Mouse (Mus musculus) midbrain, embryonic 14.5 days (tissue): ENCODE measurements at regions not wholly inside any gene's neighbourhood (a gene's known extent, or its start where the extent isn't known, plus 50 kb on each side); places are given as distances from the start of the nearest gene placed in this dataset.

Source experiments
- ATAC-seq: fragments of 200-750 bp; cut with Nextera tagmentation; 2 replicates; pipeline ENCODE4 v1.8.0; 2017; ENCODE audit warnings: moderate number of reproducible peaks, moderate library complexity; ENCODE audit not compliant: low FRiP score, low TSS enrichment
- DNase-seq: peaks from one replicate; pipeline ENCODE4 v3.0.0-alpha.2; 2015
- H3K27ac ChIP-seq: fragments of 300-500 bp; sonication (generic); replicated peaks from 2 replicates; pipeline ENCODE4 v1.5.1; 2014; ENCODE audit warnings: mild to moderate bottlenecking, low read depth, low read length, moderate library complexity
- H3K27me3 ChIP-seq: fragments of 300-500 bp; sonication (generic); 2 replicates; pipeline ENCODE4 v1.6.1; 2014; ENCODE audit warnings: low read length, control low read depth, mixed read lengths; ENCODE audit not compliant: control insufficient read depth, insufficient read depth
- H3K36me3 ChIP-seq: fragments of 300-500 bp; sonication (generic); 2 replicates; pipeline ENCODE4 v1.6.1; 2014; ENCODE audit warnings: low read length, control low read depth; ENCODE audit not compliant: control insufficient read depth, insufficient read depth
- H3K4me1 ChIP-seq: fragments of 300-500 bp; sonication (generic); 2 replicates; pipeline ENCODE4 v1.6.1; 2014; ENCODE audit warnings: mild to moderate bottlenecking, antibody characterized with exemption, low read length, control low read depth; ENCODE audit not compliant: control insufficient read depth, insufficient read depth
- H3K4me2 ChIP-seq: fragments of 300-500 bp; sonication (generic); 2 replicates; pipeline ENCODE4 v1.6.1; 2014; ENCODE audit warnings: mild to moderate bottlenecking, low read length, moderate library complexity
- H3K4me3 ChIP-seq: fragments of 300-500 bp; sonication (generic); replicated peaks from 2 replicates; pipeline ENCODE4 v1.5.1; 2014; ENCODE audit warnings: low read depth, low read length
- H3K9ac ChIP-seq: fragments of 300-500 bp; sonication (generic); replicated peaks from 2 replicates; pipeline ENCODE4 v1.6.1; 2014; ENCODE audit warnings: mild to moderate bottlenecking, low read length, moderate library complexity
- H3K9me3 ChIP-seq: fragments of 300-500 bp; sonication (generic); 2 replicates; pipeline ENCODE4 v1.6.1; 2016; ENCODE audit warnings: low read length, control low read depth, mixed read lengths; ENCODE audit not compliant: control insufficient read depth
- WGBS: fragments of 180-500 bp; shearing (Covaris S2); extraction: QIAGEN DNeasy Blood & Tissue Kit; methylation state at CpG from one replicate; pipeline ENCODE4 v1.1.7; 2014; 5-methylcytosine and 5-hydroxymethylcytosine counted together

DNA sequence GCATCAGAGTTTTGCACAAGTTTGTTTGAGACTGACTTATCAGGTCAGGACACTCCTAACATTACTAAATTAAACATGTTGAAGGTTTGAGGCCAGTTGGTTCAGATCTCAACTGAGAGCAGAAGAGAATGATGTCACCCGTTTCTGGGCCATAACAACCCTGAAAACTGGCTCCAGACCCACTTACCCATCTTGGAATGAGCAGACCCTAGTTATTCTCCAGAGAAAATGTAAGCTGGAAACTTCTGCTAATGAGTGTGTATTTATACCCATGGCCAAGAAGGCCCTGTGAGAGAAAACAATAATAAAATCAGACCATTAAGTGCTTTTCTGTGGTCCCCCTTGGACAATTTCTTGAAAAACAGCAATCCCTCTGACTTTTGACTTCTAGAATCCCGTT is 282.4 kb upstream of the Nfe2l3 start:
- Histone ChIP-seq H3K4me3 (no peak overlapping the region), H3K27me3 (no peaks in the 10 kb centered on the region), H3K4me1 (no peaks in the 10 kb centered on the region), H3K9me3 (no peaks in the 10 kb centered on the region), H3K9ac (no peak overlapping the region), H3K4me2 (no peak overlapping the region), H3K36me3 (no peaks in the 10 kb centered on the region), H3K27ac (no peak overlapping the region)
- DNase-seq (no peak), ATAC-seq (no peak)
- WGBS: 87% methylated on average over 2 of the region's 2 CpGs

DNA sequence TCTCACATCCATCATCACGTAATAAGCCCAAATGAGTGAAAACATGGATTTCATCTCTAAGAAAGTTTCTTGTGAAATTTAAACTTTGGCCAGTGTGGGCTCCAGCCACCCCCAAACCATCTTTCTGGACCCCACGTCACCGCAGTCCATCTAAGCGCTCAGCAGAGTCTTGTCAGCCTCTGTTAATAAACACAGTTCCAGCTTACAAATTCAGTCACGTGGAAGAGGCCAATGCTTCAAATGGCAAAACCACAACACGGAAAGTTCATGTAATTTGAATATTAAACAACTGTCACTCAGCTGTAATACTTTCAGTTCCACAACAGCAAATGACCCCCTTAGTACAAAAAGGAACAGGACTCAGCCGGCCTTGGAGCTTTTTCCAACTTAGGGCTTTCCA is 282.0 kb upstream of the Nfe2l3 start:
- no peak overlapping the region for H3K9ac ChIP-seq
- ATAC-seq: no peak

DNA sequence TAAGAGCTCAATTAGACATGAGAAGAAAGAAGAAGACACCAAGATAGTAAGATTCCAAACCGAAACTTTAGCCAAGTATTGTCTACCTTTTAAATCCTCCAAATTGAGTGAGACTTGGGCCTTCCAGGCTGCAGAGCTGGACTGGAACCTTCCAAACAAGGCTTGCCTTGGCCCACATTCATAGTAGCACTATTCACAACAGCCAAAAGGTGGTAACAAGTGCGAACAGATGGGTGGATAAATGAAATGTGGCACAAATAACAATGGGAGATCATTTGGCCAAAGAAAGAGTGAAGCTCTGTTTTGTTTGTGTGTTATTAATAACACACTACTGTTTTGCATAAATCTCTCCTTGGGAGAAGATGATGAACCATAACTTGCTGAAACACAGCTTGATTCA is 281.6 kb upstream of the Nfe2l3 start:
- Histone ChIP-seq H3K4me3 (no peak overlapping the region), H3K9me3 (no peaks in the 10 kb centered on the region), H3K4me2 (no peak overlapping the region), H3K4me1 (no peaks in the 10 kb centered on the region), H3K27ac (no peak overlapping the region), H3K9ac (no peak overlapping the region), H3K27me3 (no peaks in the 10 kb centered on the region), H3K36me3 (no peaks in the 10 kb centered on the region)
- ATAC-seq (no peak), DNase-seq (no peak)
- WGBS: 84% methylated on average over 2 of the region's 2 CpGs

More for the DNA sequence above, 282.0 kb upstream of the Nfe2l3 start:
- Histone ChIP-seq H3K4me1 (no peaks in the 10 kb centered on the region), H3K9me3 (no peaks in the 10 kb centered on the region), H3K36me3 (no peaks in the 10 kb centered on the region), H3K4me2 (no peak overlapping the region), H3K27me3 (no peaks in the 10 kb centered on the region), H3K4me3 (no peak overlapping the region), H3K27ac (no peak overlapping the region)
- 93% methylated on average over 7 of the region's 7 CpGs for WGBS
- no peak for DNase-seq

DNA sequence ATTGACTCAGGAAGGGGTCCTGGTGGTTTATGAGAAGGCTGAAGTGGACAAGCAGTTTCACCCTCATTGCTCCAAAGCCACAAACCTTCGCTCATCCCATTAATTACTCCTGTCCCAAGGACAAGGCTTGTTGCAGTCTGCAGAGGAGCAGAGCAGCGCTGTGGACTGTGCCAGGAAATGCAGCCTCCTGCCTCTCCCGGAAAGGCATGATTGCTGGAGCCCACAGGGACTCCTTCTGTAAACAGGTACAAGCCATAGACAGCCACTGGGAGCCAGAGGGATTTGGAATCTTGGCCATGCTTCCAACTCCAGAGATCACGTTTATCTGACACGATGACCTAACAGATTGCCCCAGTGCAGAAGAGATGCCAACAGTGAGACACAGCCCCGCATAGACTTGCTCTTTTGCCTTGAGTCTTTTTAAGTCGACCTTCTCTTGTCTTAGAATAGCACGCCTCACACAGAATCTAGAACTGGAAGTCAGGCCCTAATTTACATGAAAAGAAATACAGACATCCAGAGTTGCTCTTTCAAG is 275.6 kb upstream of the Nfe2l3 start:
- H3K4me2 ChIP-seq: no peak overlapping the region
- no peaks in the 10 kb centered on the region for H3K9me3 ChIP-seq
- ATAC-seq (no peak), DNase-seq (no peak)
- no peak overlapping the region for H3K4me3 ChIP-seq
- H3K9ac ChIP-seq: no peak overlapping the region; the same call in 1 of the 2 replicates
- 76% methylated on average over 8 of the region's 8 CpGs for WGBS
- H3K36me3 ChIP-seq: no peaks in the 10 kb centered on the region
- no peak overlapping the region for H3K27ac ChIP-seq
- 0 out of 2 replicates have a peak, but pooled peaks cover 3% of the 10 kb centered on the region for H3K4me1 ChIP-seq
- H3K27me3 ChIP-seq: no peaks in the 10 kb centered on the region

DNA sequence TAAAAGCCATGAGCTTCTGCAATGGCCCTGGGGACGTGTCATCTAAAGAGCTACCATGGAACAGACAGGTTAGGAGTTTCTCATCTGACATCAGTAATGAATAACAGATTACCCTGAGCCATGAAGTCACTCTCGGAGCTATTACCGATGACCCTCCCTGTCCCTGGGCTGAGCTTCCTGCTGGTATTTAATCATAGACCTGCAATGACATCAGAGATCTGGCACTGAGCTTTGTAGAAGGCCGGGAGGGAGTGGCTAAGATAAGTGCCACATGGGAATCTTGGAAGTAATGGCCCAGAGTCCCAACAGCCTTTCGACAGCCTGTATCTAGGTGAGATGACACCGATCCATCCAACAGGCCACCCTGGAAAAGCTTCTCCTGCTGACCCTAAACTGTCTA is 271.3 kb upstream of the Nfe2l3 start:
- H3K4me1 ChIP-seq: 0 out of 2 replicates have a peak, but pooled peaks cover 3% of the 10 kb centered on the region
- no peaks in the 10 kb centered on the region for H3K36me3 ChIP-seq
- H3K27me3 ChIP-seq: no peaks in the 10 kb centered on the region
- no peak overlapping the region for H3K27ac ChIP-seq
- no peak overlapping the region for H3K4me3 ChIP-seq
- H3K9me3 ChIP-seq: no peaks in the 10 kb centered on the region
- DNase-seq (no peak), ATAC-seq (no peak)
- 90% methylated on average over 6 of the region's 6 CpGs for WGBS
- H3K9ac ChIP-seq: no peak overlapping the region
- no peak overlapping the region for H3K4me2 ChIP-seq

DNA sequence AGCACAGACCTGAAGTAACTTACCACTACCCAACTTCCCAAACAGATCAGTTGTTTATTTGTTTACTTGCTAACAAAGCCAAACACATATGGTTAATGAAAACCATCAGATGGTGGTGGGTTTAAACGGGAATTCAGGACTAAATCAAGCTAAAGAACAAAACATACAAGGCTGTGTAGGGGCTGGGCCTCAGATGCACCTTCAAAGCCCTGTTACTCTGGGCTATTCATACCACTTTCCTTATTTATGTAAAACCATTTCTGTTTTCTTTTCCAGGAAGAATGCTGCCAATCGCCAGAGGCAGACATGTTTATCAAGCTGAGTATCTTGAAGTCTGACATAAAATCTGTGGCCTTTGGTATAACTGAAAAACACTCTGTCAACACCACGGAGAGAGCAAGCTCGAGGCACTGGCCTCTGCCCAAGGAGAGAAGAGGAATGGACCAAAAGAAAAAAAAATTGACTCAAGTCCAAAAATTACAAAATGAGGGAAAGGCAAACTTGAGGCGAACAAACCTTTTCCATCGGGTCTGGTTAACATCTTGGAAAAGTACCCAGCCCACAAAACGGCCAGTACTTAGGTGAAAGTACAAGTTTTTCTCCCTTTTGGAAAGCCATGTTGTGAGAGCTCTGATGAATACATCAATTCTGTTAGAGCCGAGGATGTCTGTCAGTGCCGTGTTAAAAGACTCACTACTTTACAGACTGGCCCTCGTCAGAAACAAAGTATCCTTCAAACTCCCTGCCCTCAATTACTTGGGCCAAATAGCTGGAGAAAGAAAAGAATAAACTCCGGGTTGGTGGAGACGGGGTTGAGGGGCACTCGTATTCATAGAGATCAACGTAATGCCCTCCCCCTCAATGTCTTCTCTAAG is 270.0 kb upstream of the Nfe2l3 start:
- DNase-seq (no peak), ATAC-seq (no peak)
- WGBS: 73% methylated on average over 14 of the region's 14 CpGs

DNA sequence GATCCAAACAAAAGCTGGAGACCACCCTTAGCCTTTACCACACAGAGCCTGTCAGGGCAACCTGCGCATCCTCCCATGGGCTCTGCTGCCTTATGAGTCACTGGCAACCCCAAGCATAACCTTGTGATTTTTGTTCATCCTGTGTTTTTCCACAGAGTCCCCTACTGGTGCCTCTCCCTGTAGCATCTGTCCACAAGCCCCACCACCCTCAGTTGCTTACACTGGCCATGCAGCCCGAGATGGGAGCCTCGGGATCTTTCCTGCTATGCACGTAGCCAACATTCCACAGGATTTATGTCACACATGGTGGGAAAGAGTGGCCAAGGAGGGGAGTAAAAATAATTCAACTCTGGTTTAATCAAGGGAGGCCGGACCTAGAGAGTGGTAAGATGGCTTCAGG is 269.2 kb upstream of the Nfe2l3 start:
- H3K27me3 ChIP-seq: no peaks in the 10 kb centered on the region
- H3K9ac ChIP-seq: no peak overlapping the region
- H3K4me3 ChIP-seq: no peak overlapping the region
- WGBS: 81% methylated on average over 5 of the region's 5 CpGs
- no peak overlapping the region for H3K27ac ChIP-seq
- ATAC-seq (no peak), DNase-seq (no peak)
- no peaks in the 10 kb centered on the region for H3K9me3 ChIP-seq
- no peaks in the 10 kb centered on the region for H3K4me1 ChIP-seq
- H3K36me3 ChIP-seq: no peaks in the 10 kb centered on the region
- no peak overlapping the region for H3K4me2 ChIP-seq

More for the DNA sequence above, 270.0 kb upstream of the Nfe2l3 start:
- H3K36me3 ChIP-seq: no peaks in the 10 kb centered on the region
- H3K27ac ChIP-seq: no peak overlapping the region
- no peaks in the 10 kb centered on the region for H3K27me3 ChIP-seq
- no peak overlapping the region for H3K4me3 ChIP-seq
- no peak overlapping the region for H3K9ac ChIP-seq
- no peaks in the 10 kb centered on the region for H3K4me1 ChIP-seq
- no peak overlapping the region for H3K4me2 ChIP-seq
- no peaks in the 10 kb centered on the region for H3K9me3 ChIP-seq

DNA sequence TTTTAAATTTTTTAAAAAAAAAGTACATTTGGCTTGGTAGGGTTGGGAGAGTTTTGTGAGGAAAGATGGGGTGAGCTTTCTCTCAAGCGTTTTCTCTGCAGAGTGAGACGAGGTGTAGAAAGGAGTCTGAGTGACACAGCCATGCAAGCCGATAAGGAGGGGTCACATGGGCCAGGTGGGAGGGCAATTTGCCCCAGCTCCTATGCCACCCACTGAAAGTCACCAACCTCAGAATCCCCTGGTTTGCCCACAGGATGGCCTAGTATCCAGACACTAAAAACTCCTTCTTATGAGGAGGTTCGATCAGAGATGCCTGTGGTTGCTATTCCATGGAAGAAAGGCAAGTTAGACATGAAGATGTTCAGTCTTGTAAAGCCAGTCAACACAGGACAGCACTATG is 268.6 kb upstream of the Nfe2l3 start:
- 87% methylated on average over 4 of the region's 4 CpGs for WGBS
- Histone ChIP-seq H3K4me1 (peaks cover 3% of the 10 kb centered on the region), H3K4me3 (no peak overlapping the region), H3K9me3 (no peaks in the 10 kb centered on the region), H3K36me3 (no peaks in the 10 kb centered on the region), H3K4me2 (no peak overlapping the region), H3K27me3 (0 out of 2 replicates have a peak, but pooled peaks cover 2% of the 10 kb centered on the region), H3K27ac (no peak overlapping the region), H3K9ac (no peak overlapping the region)
- no peak for DNase-seq
- no peak for ATAC-seq

DNA sequence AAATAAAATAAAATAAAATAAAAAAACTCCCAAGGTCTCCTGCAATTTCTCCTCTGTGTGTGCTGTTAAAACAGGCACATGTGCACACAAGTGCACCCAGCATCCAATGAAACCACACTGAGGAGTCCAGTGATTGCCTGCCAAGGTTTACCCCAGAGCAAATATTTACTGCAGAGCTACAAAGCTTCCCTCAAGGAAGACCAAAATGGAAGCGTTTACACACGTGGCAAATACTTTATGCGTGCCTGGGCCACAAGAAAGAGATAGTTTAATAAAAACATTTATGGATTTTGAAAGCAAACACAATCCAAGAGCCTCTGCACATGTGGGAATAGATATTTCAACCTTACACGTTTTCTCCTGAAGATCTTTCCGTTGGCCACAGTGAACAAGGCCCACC is 265.4 kb upstream of the Nfe2l3 start:
- Histone ChIP-seq H3K27ac (no peak overlapping the region; the same call in 1 of the 2 replicates), H3K9me3 (no peaks in the 10 kb centered on the region), H3K36me3 (no peaks in the 10 kb centered on the region), H3K4me1 (peaks cover 10% of the 10 kb centered on the region), H3K4me3 (no peak overlapping the region), H3K4me2 (no peak overlapping the region), H3K9ac (no peak overlapping the region), H3K27me3 (peaks cover 11% of the 10 kb centered on the region; the same call in 1 of the 2 replicates)
- DNase-seq (no peak), ATAC-seq (no peak)
- WGBS: 80% methylated on average over 5 of the region's 5 CpGs
